Mouse (Mus musculus): ENCODE measurements around the gene Sptb. TPM values are rescaled to one million over a fixed set of nuclear protein-coding genes. Genes with fewer than 3 reads are reported as not detected.

The Sptb gene
- 29.1 TPM in 1 of 2 replicates, not detected in the other for polyA plus RNA-seq (2012; ENCODE audit: insufficient read depth, insufficient read length, low replicate concordance, missing spikeins)

GRCm38 (mm10) chr12:76710351-76711100 is at the start of gene Sptb:
TSS of gene Sptb (minus strand) at chr12:76710547.
- Histone ChIP-seq H3K4me1 (ENCODE audit: control insufficient read depth, insufficient read depth, low read length) (peaks cover 14% of the 10 kb centered on the region), H3K27ac (ENCODE audit: insufficient read depth, low read depth, low read length) (peak within 1 kb of the TSS; percentile 72), H3K4me3 (ENCODE audit: insufficient read depth, low read depth, low read length) (peak within 1 kb of the TSS; percentile 61)
- TF ChIP-seq CTCF (IDR thresholded peaks at IDR 0.05; ENCODE audit: insufficient read depth, low read depth, low read length) (no peak), POLR2A (IDR thresholded peaks at IDR 0.05; ENCODE audit: insufficient read depth, low read depth, low read length) (no peak; the same call in 1 of the 2 replicates)
- WGBS, result 3% methylated on average over 40 of the region's 40 CpGs

GRCm38 (mm10) chr12:76752652-76753318 is 42.4 kb upstream of the Sptb start:
- TF ChIP-seq CTCF (IDR thresholded peaks at IDR 0.05; ENCODE audit: insufficient read depth, low read depth, low read length), result peak; percentile 35; the same call in 1 of the 2 replicates
- no peak for TF ChIP-seq POLR2A (IDR thresholded peaks at IDR 0.05; ENCODE audit: insufficient read depth, low read depth, low read length)
- WGBS, result 34% methylated on average over 14 of the region's 14 CpGs
- no peak overlapping the region for H3K4me3 ChIP-seq (ENCODE audit: insufficient read depth, low read depth, low read length)

GRCm38 (mm10) chr12:76750866-76751459 is 40.6 kb upstream of the Sptb start:
- TF ChIP-seq POLR2A (IDR thresholded peaks at IDR 0.05; ENCODE audit: insufficient read depth, low read depth, low read length) (no peak), CTCF (IDR thresholded peaks at IDR 0.05; ENCODE audit: insufficient read depth, low read depth, low read length) (no peak)
- peaks cover 2% of the 10 kb centered on the region; the same call in 1 of the 2 replicates for H3K4me1 ChIP-seq (ENCODE audit: control insufficient read depth, insufficient read depth, low read length)
- 85% methylated on average over 16 of the region's 16 CpGs for WGBS
- H3K27ac ChIP-seq (ENCODE audit: insufficient read depth, low read depth, low read length), result no peak overlapping the region
- no peak overlapping the region for H3K4me3 ChIP-seq (ENCODE audit: insufficient read depth, low read depth, low read length)

More at GRCm38 (mm10) chr12:76752652-76753318, 42.4 kb upstream of the Sptb start:
- Histone ChIP-seq H3K4me1 (ENCODE audit: control insufficient read depth, insufficient read depth, low read length) (peaks cover 2% of the 10 kb centered on the region; the same call in 1 of the 2 replicates), H3K27ac (ENCODE audit: insufficient read depth, low read depth, low read length) (no peak overlapping the region)

- no peak overlapping the region for H3K4me3 ChIP-seq (ENCODE audit: insufficient read depth, low read depth, low read length)
- TF ChIP-seq POLR2A (IDR thresholded peaks at IDR 0.05; ENCODE audit: insufficient read depth, low read depth, low read length) (no peak), CTCF (IDR thresholded peaks at IDR 0.05; ENCODE audit: insufficient read depth, low read depth, low read length) (no peak)
These were observed 17.6 kb upstream of the Sptb start for GRCm38 (mm10) chr12:76727955-76728354.

GRCm38 (mm10) chr12:76722026-76722425 is 11.7 kb upstream of the Sptb start:
- Histone ChIP-seq H3K4me3 (ENCODE audit: insufficient read depth, low read depth, low read length) (no peak overlapping the region), H3K27ac (ENCODE audit: insufficient read depth, low read depth, low read length) (no peak overlapping the region), H3K4me1 (ENCODE audit: control insufficient read depth, insufficient read depth, low read length) (no peaks in the 10 kb centered on the region)
- WGBS, result 39% methylated on average over 3 of the region's 3 CpGs
- TF ChIP-seq POLR2A (IDR thresholded peaks at IDR 0.05; ENCODE audit: insufficient read depth, low read depth, low read length), result no peak
- TF ChIP-seq CTCF (IDR thresholded peaks at IDR 0.05; ENCODE audit: insufficient read depth, low read depth, low read length), result no peak

More at GRCm38 (mm10) chr12:76727955-76728354, 17.6 kb upstream of the Sptb start:
- 96% methylated on average over 4 of the region's 4 CpGs for WGBS
- H3K27ac ChIP-seq (ENCODE audit: insufficient read depth, low read depth, low read length), result no peak overlapping the region
- no peaks in the 10 kb centered on the region for H3K4me1 ChIP-seq (ENCODE audit: control insufficient read depth, insufficient read depth, low read length)

GRCm38 (mm10) chr12:76720572-76720971 is 10.2 kb upstream of the Sptb start:
- Histone ChIP-seq H3K4me1 (ENCODE audit: control insufficient read depth, insufficient read depth, low read length) (no peaks in the 10 kb centered on the region), H3K4me3 (ENCODE audit: insufficient read depth, low read depth, low read length) (no peak overlapping the region), H3K27ac (ENCODE audit: insufficient read depth, low read depth, low read length) (no peak overlapping the region)
- TF ChIP-seq CTCF (IDR thresholded peaks at IDR 0.05; ENCODE audit: insufficient read depth, low read depth, low read length), result no peak

- TF ChIP-seq POLR2A (IDR thresholded peaks at IDR 0.05; ENCODE audit: insufficient read depth, low read depth, low read length) (no peak), CTCF (IDR thresholded peaks at IDR 0.05; ENCODE audit: insufficient read depth, low read depth, low read length) (no peak)
- Histone ChIP-seq H3K4me3 (ENCODE audit: insufficient read depth, low read depth, low read length) (no peak overlapping the region), H3K4me1 (ENCODE audit: control insufficient read depth, insufficient read depth, low read length) (no peaks in the 10 kb centered on the region), H3K27ac (ENCODE audit: insufficient read depth, low read depth, low read length) (no peak overlapping the region)
- WGBS, result 92% methylated on average over 4 of the region's 4 CpGs
These were observed 8.0 kb upstream of the Sptb start for GRCm38 (mm10) chr12:76718384-76718783.

GRCm38 (mm10) chr12:76709795-76710350 is 474 bp downstream of the Sptb start:
- Histone ChIP-seq H3K27ac (ENCODE audit: insufficient read depth, low read depth, low read length) (peak overlapping the region; percentile 72), H3K4me1 (ENCODE audit: control insufficient read depth, insufficient read depth, low read length) (peaks cover 14% of the 10 kb centered on the region), H3K4me3 (ENCODE audit: insufficient read depth, low read depth, low read length) (peak overlapping the region; percentile 61)
- TF ChIP-seq POLR2A (IDR thresholded peaks at IDR 0.05; ENCODE audit: insufficient read depth, low read depth, low read length), result no peak
- TF ChIP-seq CTCF (IDR thresholded peaks at IDR 0.05; ENCODE audit: insufficient read depth, low read depth, low read length), result no peak
- WGBS, result 1% methylated on average over 47 of the region's 55 CpGs

Data from olfactory bulb, adult 2 months (tissue).